Mouse (Mus musculus) cerebellum, postnatal 10 days (tissue): ENCODE data around the gene Capn11.
A peak's percentile ranks its signal among the peaks of the same experiment; 100 is the strongest.
"Not testable (repeated sequence)": the region's sequence is repeated elsewhere in the genome, so short reads cannot be mapped to it uniquely, and the experiment has no call there.

Source experiments
- DNase-seq, 2 experiments: peaks; one replicate each; pipeline ENCODE4 v3.0.0; 2021; ENCODE audit warnings: mixed read lengths in 2 of 2

The Capn11 gene

DNA sequence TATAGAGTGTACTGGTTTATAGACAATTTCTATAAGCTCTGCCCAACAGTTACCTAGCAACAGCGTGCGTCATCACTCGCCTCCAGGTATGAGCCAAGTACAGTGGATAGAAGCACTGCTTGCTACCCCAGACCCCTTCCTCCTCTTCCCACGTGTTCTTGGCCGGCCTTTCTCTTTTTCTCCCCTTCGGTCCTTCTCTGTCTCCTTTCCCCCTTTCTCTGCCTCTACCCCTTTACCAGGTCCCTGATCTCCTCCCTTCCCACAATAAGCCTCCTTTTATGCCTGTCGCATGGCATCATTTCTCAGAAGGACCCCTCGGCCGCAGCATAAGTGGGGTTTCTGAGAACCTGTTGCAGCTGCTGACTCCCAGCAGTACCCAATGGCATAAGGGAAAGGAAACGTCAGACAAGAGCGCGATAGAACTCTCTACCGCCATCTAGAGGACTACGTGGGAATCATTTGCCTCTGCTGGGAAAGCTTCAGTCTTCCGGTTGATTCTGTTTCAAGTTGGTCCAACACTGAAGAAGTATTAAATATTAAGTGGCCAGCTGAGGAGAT lies 32.5 kb downstream of the Capn11 start:
- DNase-seq, result peak; percentile 83 to 90

DNA sequence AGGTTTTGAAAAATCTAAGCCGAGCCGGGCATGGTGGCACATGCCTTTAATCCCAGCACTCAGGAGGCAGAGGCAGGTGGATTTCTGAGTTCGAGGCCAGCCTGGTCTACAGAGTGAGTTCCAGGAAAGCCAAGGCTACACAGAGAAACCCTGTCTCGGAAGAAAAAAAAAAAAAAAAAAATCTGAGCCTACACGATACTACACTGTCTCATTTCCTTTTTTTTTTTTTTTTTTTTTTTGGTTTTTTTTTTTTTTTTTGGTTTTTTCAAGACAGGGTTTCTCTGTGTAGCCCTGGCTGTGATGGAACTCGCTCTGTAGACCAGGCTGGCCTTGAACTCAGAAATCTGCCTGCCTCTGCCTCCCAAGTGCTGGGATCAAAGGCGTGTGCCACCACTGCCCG lies 35.7 kb downstream of the Capn11 start:
- DNase-seq, result not testable (repeated sequence)

DNA sequence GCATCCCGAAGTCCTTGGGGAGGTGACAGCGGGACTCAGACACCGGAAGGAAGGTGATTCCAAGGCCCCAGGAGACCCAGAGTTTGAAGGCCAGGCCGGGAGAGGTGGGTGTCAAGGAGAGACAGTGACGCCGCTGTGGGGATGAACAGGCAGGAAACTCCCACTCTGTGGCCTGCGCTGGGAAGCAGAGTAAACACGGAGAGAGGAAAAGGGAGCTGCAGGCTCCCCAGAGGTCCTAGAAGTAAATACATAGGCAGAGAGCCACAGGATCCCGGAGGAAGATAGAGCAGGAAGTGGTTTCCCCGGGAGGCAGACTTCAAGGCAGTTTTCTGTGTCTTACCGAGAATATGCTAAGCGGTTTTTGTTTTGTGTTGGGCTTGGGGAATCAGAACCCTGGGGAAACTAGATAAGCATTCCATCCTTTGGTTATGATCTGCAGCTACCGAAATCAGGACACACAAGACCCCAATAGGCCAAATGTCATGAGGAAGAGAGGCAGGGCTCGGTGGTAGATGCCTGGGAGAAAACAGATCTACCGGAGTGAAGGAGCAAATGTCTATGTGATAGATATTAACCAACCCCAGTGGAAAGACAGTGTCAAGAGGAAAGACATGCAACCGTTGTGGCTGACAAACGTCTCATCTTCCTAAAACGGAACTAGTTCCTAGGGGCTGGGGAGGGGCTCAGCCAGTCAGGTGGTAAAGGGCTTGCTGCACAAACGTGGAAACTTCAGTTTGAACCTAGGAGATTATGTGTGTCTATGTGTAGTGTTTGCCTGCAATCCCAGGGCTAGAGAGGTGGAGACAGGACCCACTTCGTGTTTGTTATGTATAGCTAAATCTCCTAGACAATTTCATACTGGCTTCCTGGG lies 39.5 kb downstream of the Capn11 start:
- no peak for DNase-seq

- DNase-seq, result no peak
These were observed 40.2 kb downstream of the Capn11 start for GRCm38 (mm10) chr17:45618941-45619385.

DNA sequence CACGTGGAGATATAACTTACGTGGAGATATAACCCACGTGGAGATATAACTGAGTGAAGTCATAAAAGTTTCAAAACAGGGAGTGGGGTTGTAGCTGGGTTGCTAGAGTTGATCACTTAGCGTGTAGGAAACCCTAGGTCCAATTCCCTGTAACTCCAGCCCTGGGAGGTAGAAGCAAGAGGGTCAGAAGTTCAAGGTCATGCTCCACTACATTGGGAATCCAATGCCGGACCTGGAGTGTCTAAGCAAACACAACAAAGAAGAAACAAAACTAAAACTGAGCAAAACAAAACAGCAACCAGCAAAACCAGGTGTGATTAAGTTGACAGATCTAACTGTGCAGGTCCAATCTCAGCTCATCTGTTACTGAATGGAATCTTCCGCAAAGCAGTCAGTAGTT lies 41.5 kb downstream of the Capn11 start:
- no peak for DNase-seq

GRCm38 (mm10) chr17:45616679-45617078 lies 42.4 kb downstream of the Capn11 start:
- no peak for DNase-seq

- DNase-seq, result no peak
These were observed 43.0 kb downstream of the Capn11 start for GRCm38 (mm10) chr17:45616046-45616650.

DNA sequence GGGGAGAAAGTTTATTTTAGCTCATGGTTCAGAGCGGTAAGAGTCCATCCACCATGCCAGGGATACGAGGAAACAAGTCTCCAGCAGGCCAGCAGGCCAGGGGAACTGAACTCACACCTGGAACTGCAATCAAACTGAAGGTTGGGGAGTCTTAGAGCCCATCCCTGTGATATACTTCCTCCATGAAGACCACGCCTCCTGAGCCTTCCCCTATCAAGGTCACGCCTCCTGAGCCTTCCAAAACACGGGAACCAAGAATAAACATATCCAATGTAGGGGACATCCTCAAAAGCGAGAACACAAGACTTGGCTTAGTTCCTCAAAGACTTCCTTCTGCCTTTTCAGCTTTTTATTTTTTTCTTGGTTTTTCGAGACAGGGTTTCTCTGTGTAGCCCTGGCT lies 46.2 kb downstream of the Capn11 start:
- DNase-seq, result no peak

GRCm38 (mm10) chr17:45612008-45612407 lies 47.1 kb downstream of the Capn11 start:
- DNase-seq, result no peak

DNA sequence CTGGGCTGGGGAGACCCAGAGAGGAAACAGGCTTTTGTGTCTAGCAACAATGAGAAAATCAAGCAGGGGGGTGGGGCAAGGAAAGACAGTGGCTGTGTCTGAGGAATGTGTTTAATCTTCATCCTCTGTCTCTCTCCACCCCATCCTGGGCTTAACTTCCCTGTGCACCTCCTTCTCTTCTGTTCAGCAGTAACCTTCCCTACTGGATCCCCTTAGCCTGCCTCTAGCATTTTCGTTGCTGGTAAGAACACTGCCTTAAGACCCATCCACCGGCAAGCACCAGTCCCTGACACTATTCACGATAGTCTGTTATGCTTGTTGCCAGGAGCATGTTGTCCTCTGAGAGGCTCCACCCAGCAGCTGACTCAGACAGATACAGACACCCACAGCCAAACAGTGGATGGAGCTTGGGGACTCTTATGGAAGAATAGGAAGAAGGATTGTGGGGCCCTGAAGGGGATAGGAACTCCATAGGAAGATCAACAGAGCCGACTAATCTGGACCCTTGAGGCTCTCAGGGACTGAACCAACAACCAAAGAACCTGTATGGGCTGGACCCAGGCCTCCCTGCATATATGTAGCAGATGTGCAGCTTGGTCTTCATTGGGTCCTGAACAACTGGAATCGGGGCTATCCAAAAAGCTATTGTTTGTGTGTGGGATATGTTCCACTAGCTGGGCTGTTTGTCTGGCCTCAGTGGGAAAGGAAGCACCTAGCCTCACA lies 48.8 kb downstream of the Capn11 start:
- DNase-seq, result no peak

DNA sequence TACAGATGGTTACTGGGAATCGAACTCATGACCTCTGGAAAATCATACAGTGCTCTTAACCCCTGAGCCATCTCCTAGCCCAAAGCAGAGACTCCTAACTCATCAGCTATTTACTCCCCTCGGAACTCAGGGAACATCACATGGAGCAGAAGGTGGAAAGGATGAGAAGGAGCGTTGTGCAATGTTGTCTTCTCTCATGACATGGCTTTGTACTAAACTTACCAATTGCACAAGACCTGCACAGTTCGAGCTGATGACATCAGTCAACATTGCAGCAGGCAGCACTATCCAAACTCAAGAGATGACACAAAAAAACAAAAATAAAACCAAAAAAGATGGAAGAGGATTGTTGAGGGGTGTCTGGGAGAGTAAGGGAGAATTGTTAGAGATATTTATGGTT lies 50.7 kb downstream of the Capn11 start:
- DNase-seq, result no peak

- no peak for DNase-seq
These were observed 51.9 kb downstream of the Capn11 start for GRCm38 (mm10) chr17:45606992-45607879.

DNA sequence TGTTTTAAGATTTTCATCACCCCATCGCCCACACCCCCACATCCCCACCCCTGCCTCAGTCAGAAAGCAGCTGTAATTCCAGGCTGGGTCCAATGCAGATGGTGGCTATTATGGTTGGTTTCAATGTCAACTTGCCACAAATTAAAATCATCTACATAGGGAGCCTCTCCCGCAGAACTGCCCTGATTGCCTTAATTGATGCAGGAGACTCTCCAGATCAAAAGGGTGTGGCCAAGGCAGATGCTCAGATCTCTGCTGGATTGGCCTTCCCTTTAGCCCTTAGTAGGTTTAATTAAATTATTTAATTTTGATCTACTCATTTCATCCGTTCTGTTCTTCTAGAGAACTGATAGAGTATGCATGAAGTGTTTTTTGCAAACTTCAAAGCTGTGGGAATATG lies 56.1 kb downstream of the Capn11 start:
- DNase-seq, result no peak

DNA sequence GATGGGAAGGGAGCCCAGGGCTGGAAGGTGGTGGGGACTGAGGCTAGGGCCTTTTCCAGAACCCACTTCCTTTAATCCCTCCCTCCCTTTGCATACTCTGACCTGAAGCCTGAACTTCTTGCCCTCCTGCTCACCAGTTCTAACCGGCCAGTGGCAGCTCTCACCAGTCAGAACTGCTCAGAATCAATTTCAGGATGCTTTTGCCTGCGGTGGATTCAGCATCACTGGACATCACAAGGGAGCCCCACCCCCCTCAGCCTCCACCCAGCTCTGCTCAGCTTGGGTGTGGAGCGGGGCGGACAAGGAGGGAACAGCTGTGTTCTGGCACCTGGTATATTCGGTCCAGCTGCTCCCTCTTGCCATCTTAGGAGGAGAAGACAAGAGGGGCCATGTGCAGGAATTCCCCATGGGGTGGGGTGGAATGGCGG lies 57.2 kb downstream of the Capn11 start, which contains the start of gene Mymx:
TSS of gene Mymx (minus strand) at position 226 of the 428 bp plus-strand sequence.
- peak; percentile 45 to 52 for DNase-seq

DNA sequence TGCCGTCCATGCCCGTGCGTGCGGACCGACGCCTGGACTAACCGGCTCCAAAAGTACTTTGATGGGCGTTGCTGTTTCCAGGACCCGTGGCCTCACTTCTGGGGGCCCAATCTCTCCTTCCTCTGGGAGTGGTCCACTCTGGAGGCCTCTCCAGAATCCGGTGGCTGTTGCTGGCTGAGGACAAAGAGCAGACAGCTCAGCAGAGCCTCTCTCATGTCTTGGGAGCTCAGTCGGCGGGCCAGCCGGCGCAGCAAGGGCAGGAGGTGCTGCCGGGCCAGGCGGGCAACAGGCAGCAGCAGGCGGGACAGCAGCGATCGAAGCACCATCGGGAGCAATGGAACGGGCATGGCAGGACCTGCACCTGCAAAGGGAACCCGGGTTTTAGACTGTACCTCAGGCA lies 57.8 kb downstream of the Capn11 start:
- DNase-seq, result no peak

GRCm38 (mm10) chr17:45600267-45600666 lies 58.9 kb downstream of the Capn11 start:
- peak in 1 of 2 experiments; percentile 12 for DNase-seq

DNA sequence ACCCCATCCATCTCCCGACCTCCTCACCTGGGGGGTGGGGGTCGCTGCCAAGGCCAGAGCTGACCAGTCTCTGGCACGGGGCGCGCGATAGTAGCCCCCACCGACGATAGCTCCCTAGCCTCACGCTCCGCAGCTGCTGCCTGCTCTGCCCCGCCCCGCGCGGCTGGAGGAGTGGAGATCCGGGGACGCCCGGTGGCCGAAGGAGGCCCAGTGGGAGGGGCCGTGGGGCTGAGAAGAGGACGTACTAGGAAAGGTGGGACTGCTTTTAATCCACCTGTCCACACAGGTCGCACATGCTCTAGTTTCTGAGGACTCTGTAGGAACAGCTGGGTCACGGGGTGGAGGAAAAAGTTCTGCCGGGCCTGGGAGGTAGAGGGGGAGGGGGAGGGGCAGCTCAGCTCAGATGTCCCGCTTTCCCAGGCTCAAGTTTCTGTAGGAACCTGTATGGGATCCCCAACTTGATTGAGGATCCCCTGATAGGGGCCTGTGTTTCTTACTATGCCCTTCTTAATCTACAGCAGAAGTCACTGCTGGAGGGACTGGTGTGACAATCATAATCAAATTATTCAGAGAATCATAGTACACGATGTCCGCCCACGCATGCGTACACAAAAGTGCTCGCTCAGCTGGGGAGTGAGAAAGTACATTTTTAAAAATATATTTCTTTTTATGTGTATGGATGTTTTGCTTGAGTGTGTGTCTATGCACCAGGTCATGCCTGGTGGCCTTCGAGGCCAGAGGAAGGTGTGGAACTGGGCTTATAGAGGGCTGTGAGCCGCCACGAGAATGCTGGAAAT lies 59.5 kb downstream of the Capn11 start, which contains the start of gene Slc29a1:
TSS of gene Slc29a1 (minus strand) at position 161 of the 797 bp plus-strand sequence.
- DNase-seq, result peak; percentile 80 to 84

DNA sequence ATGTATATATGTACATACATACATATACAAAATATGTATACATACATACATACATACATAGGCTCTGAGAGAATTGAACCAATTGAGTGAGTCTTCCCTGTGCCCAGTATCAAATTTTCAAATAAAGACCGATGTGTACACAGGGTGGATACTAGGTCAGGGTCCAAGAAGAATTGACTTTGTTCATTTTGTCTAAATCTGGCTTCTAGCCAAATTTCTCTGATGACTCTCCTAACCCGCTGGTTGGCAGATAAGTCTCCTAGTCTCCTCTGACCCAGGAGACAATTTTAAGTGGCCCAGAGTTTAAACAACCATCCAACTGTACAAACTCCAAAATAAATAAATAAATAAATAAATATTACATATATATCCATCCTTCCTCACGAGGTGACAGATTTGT lies 60.2 kb downstream of the Capn11 start:
- DNase-seq, result peak in 1 of 2 experiments; percentile 43

GRCm38 (mm10) chr17:45598376-45598775 lies 60.7 kb downstream of the Capn11 start:
- DNase-seq, result peak in 1 of 2 experiments; percentile 53

- peak; percentile 84 to 88 for DNase-seq
These were observed 61.3 kb downstream of the Capn11 start for GRCm38 (mm10) chr17:45597787-45598186.
